Mouse (Mus musculus) liver, adult 2 months (tissue): ENCODE results near the gene A730071L15Rik. TPM values are rescaled to one million over a fixed set of nuclear protein-coding genes. Genes with fewer than 3 reads are reported as not detected.
A peak's percentile ranks its signal among the peaks of the same experiment; 100 is the strongest.

Source experiments
- DNase-seq: peaks from one replicate; pipeline ENCODE4 v3.0.0-alpha.2; 2011; ENCODE audit warnings: low read depth, low spot score; ENCODE audit errors: extremely low read depth
- H3K27ac ChIP-seq: fragments of 200-500 bp; replicated peaks from 2 replicates; pipeline ENCODE4 v1.5.1; 2012; ENCODE audit warnings: low read depth, mild to moderate bottlenecking, control low read depth, inconsistent platforms, low read length; ENCODE audit not compliant: insufficient read depth
- H3K27me3 ChIP-seq: fragments of 200-500 bp; 2 replicates; pipeline ENCODE4 v1.6.1; 2012; ENCODE audit warnings: mild to moderate bottlenecking, moderate library complexity, low read length, inconsistent platforms; ENCODE audit not compliant: control insufficient read depth, insufficient read depth
- H3K36me3 ChIP-seq: fragments of 200-500 bp; 2 replicates; pipeline ENCODE4 v1.6.1; 2012; ENCODE audit warnings: low read length, inconsistent platforms; ENCODE audit not compliant: control insufficient read depth, insufficient read depth
- H3K4me1 ChIP-seq: fragments of 200-500 bp; 2 replicates; pipeline ENCODE4 v1.6.1; 2011; ENCODE audit warnings: low read length; ENCODE audit not compliant: control insufficient read depth, insufficient read depth
- H3K4me3 ChIP-seq: fragments of 200-500 bp; 2 replicates; pipeline ENCODE4 v1.5.1; 2011; ENCODE audit warnings: low read depth, mild to moderate bottlenecking, control low read depth, low read length, moderate library complexity; ENCODE audit not compliant: insufficient read depth
- H3K79me2 ChIP-seq: fragments of 200-500 bp; 2 replicates; pipeline ENCODE4 v1.6.1; 2012; ENCODE audit warnings: inconsistent platforms, mild to moderate bottlenecking, low read length, moderate library complexity; ENCODE audit not compliant: control insufficient read depth, insufficient read depth
- H3K9ac ChIP-seq: fragments of 200-500 bp; 2 replicates; pipeline ENCODE4 v1.6.1; 2012; ENCODE audit warnings: low read depth, mild to moderate bottlenecking, control low read depth, inconsistent platforms, low read length
- CTCF ChIP-seq: fragments of 200-500 bp; IDR thresholded peaks from 2 replicates; pipeline ENCODE4 v1.5.1; 2011; ENCODE audit warnings: low read depth, low read length, control low read depth
- POLR2A ChIP-seq: fragments of 200-500 bp; IDR thresholded peaks from 2 replicates; pipeline ENCODE4 v1.6.1; 2011; ENCODE audit warnings: low read length, control low read depth; ENCODE audit not compliant: insufficient read depth; ENCODE audit errors: extremely low read depth
- WGBS: fragments of 180-500 bp; shearing (Covaris S2); methylation state at CpG from one replicate; pipeline ENCODE4 v1.1.7; 2018; 5-methylcytosine and 5-hydroxymethylcytosine counted together
- polyA plus RNA-seq: library from polyadenylated mRNA; depleted of rRNA; stranded (reverse); fragments of >200 nt; gene quantifications from 2 replicates; pipeline ENCODE4 v1.2.3, GENCODE M21; 2012
- total RNA-seq: library from RNA; depleted of rRNA; stranded (reverse); fragments of >200 nt; gene quantifications from 2 replicates; pipeline ENCODE4 v1.2.3, GENCODE M21; 2014

The A730071L15Rik gene
- total and polyA plus RNA-seq, 2 experiments, result 0.05 to 0.09 TPM

GRCm38 (mm10) chr11:6177781-6178420 lies 21.9 kb upstream of the A730071L15Rik start:
- 92% methylated on average over 8 of the region's 8 CpGs for WGBS
- Histone ChIP-seq H3K27me3 (no peaks in the 10 kb centered on the region), H3K9ac (no peak overlapping the region), H3K4me1 (peaks cover 9% of the 10 kb centered on the region), H3K36me3 (no peaks in the 10 kb centered on the region), H3K27ac (no peak overlapping the region), H3K4me3 (no peak overlapping the region), H3K79me2 (peaks cover 19% of the 10 kb centered on the region; the same call in 1 of the 2 replicates)
- TF ChIP-seq CTCF, result no peak
- TF ChIP-seq POLR2A, result no peak
- no peak for DNase-seq

DNA sequence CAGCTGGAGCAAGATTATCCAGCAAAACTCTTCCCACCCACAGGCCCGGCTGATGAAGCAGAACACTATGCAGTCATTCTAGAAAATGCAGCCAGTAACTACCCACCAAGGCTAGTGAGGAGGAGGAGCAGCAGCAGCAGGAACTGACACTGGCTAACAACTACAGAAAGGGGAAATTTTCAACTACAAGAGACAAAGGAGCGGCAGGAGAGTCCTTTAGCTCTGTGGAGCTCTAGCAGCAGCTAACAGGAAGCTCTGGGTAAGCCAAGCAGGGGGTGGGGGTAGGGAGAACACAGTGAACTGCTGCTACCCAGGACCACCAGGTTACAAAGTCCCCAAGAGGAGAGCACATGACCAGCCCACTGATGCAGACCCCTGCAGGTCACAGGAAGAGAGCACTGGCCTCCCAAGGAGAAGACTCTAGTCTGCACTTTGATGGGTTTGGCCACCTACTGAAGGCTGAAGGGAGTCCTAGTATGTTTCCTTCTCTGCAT lies 21.1 kb upstream of the A730071L15Rik start:
- Histone ChIP-seq H3K9ac (no peak overlapping the region), H3K36me3 (no peaks in the 10 kb centered on the region), H3K27ac (no peak overlapping the region), H3K4me1 (peaks cover 9% of the 10 kb centered on the region), H3K79me2 (peaks cover 21% of the 10 kb centered on the region; the same call in 1 of the 2 replicates), H3K27me3 (no peaks in the 10 kb centered on the region), H3K4me3 (no peak overlapping the region)
- DNase-seq, result no peak
- WGBS, result 62% methylated on average over 2 of the region's 2 CpGs
- TF ChIP-seq POLR2A (no peak), CTCF (no peak)

DNA sequence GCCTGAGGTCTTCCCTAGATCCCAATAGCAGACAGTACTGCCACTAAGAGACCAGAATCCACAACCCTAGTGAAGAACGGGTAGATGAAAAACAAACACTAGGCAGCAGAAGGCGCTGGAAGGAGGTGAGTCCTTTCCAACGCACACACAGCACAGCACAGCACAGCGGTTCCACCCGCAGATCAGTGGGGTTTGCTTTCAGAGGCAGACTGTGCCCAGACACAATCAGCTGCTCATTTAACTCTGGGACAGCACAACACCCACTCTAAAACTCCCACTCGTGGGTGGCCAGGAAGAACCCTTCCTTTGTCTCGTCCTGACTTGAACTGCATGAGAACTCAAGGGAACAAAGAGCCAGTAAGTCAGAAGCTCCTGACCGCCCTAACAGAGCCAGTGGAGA lies 20.6 kb upstream of the A730071L15Rik start:
- no peak for TF ChIP-seq CTCF
- Histone ChIP-seq H3K36me3 (no peaks in the 10 kb centered on the region), H3K27ac (no peak overlapping the region), H3K9ac (no peak overlapping the region), H3K79me2 (peaks cover 22% of the 10 kb centered on the region; the same call in 1 of the 2 replicates), H3K27me3 (no peaks in the 10 kb centered on the region), H3K4me3 (no peak overlapping the region), H3K4me1 (peaks cover 9% of the 10 kb centered on the region)
- 32% methylated on average over 8 of the region's 8 CpGs for WGBS
- DNase-seq, result no peak

- Histone ChIP-seq H3K27ac (no peak overlapping the region), H3K36me3 (no peaks in the 10 kb centered on the region), H3K9ac (no peak overlapping the region), H3K4me3 (no peak overlapping the region), H3K79me2 (peaks cover 28% of the 10 kb centered on the region; the same call in 1 of the 2 replicates), H3K27me3 (no peaks in the 10 kb centered on the region), H3K4me1 (peaks cover 9% of the 10 kb centered on the region)
- TF ChIP-seq CTCF (no peak), POLR2A (no peak)
- no peak for DNase-seq
- 83% methylated on average over 6 of the region's 6 CpGs for WGBS
Measured at GRCm38 (mm10) chr11:6180811-6181399, 18.9 kb upstream of the A730071L15Rik start.

DNA sequence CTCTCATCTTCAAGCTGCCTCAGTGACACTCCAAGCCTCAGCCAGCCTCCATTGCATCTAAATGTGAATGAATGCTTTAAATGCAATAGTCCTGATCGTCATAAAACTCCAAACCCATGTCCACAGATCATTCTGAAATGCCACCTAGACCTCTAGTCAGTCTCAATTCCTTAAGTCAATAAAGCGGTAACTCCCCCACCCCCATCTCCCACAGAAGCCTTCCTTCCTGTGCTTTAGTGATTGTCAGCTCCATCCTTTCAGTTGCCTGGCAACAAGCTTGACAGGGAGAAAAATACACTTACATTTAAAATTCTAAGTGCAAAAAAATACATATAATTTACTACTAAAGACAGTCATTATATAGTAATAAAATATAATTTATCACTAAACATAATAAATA lies 16.6 kb upstream of the A730071L15Rik start:
- 85% methylated on average over 2 of the region's 2 CpGs for WGBS
- Histone ChIP-seq H3K4me1 (peaks cover 9% of the 10 kb centered on the region), H3K27me3 (no peaks in the 10 kb centered on the region)

GRCm38 (mm10) chr11:6184202-6184935 lies 15.5 kb upstream of the A730071L15Rik start:
- 64% methylated on average over 11 of the region's 11 CpGs for WGBS
- peak overlapping the region; percentile 31; the same call in 1 of the 2 replicates for H3K27ac ChIP-seq
- H3K27me3 ChIP-seq, result no peaks in the 10 kb centered on the region
- no peaks in the 10 kb centered on the region for H3K36me3 ChIP-seq
- peaks cover 38% of the 10 kb centered on the region; the same call in 1 of the 2 replicates for H3K79me2 ChIP-seq
- no peak for DNase-seq
- no peak overlapping the region for H3K9ac ChIP-seq
- no peak overlapping the region for H3K4me3 ChIP-seq
- H3K4me1 ChIP-seq, result peaks cover 5% of the 10 kb centered on the region
- TF ChIP-seq POLR2A (no peak), CTCF (no peak)

More for the DNA sequence above, 16.6 kb upstream of the A730071L15Rik start:
- Histone ChIP-seq H3K36me3 (no peaks in the 10 kb centered on the region), H3K4me3 (no peak overlapping the region), H3K79me2 (peaks cover 42% of the 10 kb centered on the region; the same call in 1 of the 2 replicates), H3K27ac (no peak overlapping the region), H3K9ac (no peak overlapping the region)
- TF ChIP-seq CTCF, result no peak
- no peak for TF ChIP-seq POLR2A
- no peak for DNase-seq
